Mouse (Mus musculus): ENCODE data around the gene Sspo.

DNA sequence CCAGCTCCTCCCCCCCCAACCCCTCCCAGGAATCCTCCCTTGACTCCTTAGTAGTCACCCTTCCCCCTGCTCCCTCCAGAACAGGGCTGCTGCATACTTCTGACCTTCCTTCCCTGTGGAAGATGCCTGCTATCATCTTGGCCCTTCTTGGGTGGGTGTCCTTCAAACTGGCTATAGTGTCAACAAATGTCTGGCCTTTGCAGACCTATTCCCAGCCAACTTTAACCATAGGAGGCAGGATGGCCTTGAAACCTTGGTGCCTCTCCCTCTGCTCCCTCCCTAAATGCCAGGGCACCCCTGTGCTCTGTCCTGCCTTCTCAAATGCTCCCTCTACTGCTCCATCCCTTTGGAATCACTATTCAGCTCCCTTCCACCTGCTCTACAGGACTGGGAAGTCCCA lies 8.4 kb upstream of the Sspo start:
- TF ChIP-seq CTCF (IDR thresholded peaks at IDR 0.05; ENCODE audit: control insufficient read depth, insufficient read depth, insufficient read length) (no peak), MAX (IDR thresholded peaks at IDR 0.05) (no peak), USF1 (IDR thresholded peaks at IDR 0.05; ENCODE audit: low read depth) (no peak), MYOG (IDR thresholded peaks at IDR 0.05; ENCODE audit: control insufficient read depth, extremely low read depth, insufficient read length) (no peak), CEBPB (IDR thresholded peaks at IDR 0.05; ENCODE audit: low read depth) (no peak), MYOD1 (IDR thresholded peaks at IDR 0.05; ENCODE audit: control insufficient read depth, insufficient read length, low read depth) (no peak), FOSL1 (IDR thresholded peaks at IDR 0.05; ENCODE audit: insufficient read depth, low read length, poor library complexity, severe bottlenecking) (no peak)

All from C2C12 (cell line).